Mouse (Mus musculus): Measurements from ENCODE around the gene Dnase2a.

Gene Dnase2a

DNA sequence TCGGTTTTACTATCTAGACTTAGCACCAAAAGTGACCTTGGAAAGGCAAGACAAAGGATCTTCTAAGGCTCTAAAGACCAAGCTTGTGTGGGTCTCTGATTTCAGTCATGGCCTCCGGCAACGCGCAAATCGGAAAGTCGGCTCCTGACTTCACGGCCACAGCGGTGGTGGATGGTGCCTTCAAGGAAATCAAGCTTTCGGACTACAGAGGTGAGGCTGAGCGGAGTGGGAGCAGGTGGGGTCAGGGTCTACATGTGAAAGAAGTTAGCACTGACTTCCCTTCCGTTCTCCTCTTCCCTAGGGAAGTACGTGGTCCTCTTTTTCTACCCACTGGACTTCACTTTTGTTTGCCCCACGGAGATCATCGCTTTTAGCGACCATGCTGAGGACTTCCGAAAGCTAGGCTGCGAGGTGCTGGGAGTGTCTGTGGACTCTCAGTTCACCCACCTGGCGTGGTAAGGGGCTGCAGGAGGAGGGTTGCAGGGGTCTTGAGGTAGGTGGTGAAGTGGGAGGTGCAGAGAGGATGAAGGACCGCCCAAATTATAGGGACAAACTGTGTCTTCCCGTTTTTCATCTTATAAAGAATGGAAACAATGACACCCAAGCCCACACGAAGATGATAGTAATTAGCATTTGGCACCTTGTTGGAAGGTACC is 61.9 kb downstream of the Dnase2a start:
- DNase-seq (ENCODE audit: low spot score in 2 of 2) = no peak

DNA sequence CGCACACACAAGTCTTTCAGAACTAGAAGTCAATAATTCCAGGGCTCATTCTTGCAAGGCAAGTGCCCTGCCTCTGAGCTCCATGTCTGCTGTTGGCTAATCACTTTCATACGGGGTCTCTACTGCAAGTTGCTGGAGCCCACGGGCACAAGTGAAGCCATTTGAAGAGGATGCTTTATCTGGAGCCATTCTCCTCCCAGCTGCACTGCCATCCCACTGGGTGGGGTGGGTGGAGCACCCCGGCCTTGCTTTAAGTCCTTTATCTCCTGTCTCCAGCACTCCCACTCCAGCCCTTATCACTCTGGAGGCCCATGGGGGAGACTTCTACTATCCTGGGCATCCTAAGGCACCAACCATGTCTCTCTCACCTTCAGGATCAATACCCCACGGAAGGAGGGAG is 62.6 kb downstream of the Dnase2a start:
- no peak for DNase-seq (ENCODE audit: low spot score in 2 of 2)
